Mouse (Mus musculus): ENCODE results near the gene Rara. TPM values are rescaled to one million over a fixed set of nuclear protein-coding genes. Genes with fewer than 3 reads are reported as not detected.

Gene Rara
- polyA plus RNA-seq, 1 experiment, result 18.0 TPM

DNA sequence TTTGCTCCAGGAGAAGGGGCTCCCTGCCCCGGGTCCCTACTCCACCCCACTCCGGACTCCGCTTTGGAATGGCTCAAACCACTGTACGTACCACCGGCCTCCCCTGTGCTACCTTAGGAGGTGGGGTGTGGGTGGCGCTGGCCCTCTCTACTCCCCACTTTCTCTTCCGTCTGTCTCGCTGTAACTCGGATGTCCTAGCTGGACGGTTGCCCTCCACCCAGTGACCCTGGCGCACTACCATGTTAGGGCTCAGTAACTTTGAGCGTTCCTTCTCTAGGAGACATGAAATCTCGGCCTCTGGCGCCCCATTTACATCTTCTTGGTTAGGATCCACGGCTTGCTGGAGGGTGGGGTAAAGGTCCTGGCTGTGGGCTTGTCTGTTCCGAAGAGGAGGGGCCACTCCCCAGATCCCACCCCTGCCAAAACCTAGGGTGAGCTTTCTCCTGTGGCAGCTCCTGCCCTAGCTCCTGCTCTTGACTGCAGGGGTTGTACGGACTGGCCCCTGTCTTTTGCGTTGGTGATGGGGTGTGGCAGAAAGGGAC, 33.5 kb downstream of the Rara start:
- no peaks in the 10 kb centered on the region for H3K27me3 ChIP-seq (replicated peaks; ENCODE audit: control insufficient read depth, insufficient read depth, low read length)
- H3K27ac ChIP-seq (ENCODE audit: insufficient read depth, low read depth, low read length), result peak overlapping the region; percentile 75
- H3K4me3 ChIP-seq (ENCODE audit: insufficient read depth, low read depth, low read length), result peak overlapping the region; percentile 87
- H3K4me1 ChIP-seq (ENCODE audit: control insufficient read depth, insufficient read depth, low read length), result peaks cover 32% of the 10 kb centered on the region
- 20% methylated on average over 18 of the region's 18 CpGs for WGBS
- no peaks in the 10 kb centered on the region for H3K36me3 ChIP-seq (ENCODE audit: control insufficient read depth, insufficient read depth, low read length)
- TF ChIP-seq CTCF (conservative IDR thresholded peaks at IDR 0.05; ENCODE audit: insufficient read depth, insufficient read length, low read depth, low read length) (no peak), POLR2A (IDR thresholded peaks at IDR 0.05; ENCODE audit: low read depth, low read length) (no peak)
- DNase-seq, result peak; percentile 73

DNA sequence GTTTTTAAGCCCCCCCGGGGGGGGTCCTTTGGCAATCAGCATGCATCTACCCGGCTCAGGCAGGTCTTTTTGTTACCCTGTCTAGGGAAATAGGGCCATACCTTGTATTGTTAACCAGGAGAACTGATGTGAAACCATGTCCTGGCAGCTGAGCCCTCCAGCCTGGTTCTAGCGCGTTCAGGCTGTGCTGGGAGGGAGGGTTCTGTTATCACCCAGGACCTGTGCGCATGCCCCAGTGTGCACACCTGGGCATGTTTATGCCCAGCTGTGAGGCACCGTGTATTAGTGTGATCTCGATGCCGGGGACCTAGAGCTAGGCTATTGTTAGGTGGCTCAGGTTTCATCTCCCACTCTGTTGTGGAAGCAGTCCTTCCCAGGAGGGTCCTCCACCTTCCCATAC, 34.1 kb downstream of the Rara start:
- Histone ChIP-seq H3K27me3 (replicated peaks; ENCODE audit: control insufficient read depth, insufficient read depth, low read length) (no peaks in the 10 kb centered on the region), H3K4me3 (ENCODE audit: insufficient read depth, low read depth, low read length) (peak overlapping the region; percentile 87), H3K4me1 (ENCODE audit: control insufficient read depth, insufficient read depth, low read length) (peaks cover 32% of the 10 kb centered on the region), H3K27ac (ENCODE audit: insufficient read depth, low read depth, low read length) (no peak overlapping the region), H3K36me3 (ENCODE audit: control insufficient read depth, insufficient read depth, low read length) (no peaks in the 10 kb centered on the region)
- peak; percentile 19 for DNase-seq
- 25% methylated on average over 8 of the region's 8 CpGs for WGBS
- TF ChIP-seq CTCF (conservative IDR thresholded peaks at IDR 0.05; ENCODE audit: insufficient read depth, insufficient read length, low read depth, low read length) (no peak), POLR2A (IDR thresholded peaks at IDR 0.05; ENCODE audit: low read depth, low read length) (no peak)

DNA sequence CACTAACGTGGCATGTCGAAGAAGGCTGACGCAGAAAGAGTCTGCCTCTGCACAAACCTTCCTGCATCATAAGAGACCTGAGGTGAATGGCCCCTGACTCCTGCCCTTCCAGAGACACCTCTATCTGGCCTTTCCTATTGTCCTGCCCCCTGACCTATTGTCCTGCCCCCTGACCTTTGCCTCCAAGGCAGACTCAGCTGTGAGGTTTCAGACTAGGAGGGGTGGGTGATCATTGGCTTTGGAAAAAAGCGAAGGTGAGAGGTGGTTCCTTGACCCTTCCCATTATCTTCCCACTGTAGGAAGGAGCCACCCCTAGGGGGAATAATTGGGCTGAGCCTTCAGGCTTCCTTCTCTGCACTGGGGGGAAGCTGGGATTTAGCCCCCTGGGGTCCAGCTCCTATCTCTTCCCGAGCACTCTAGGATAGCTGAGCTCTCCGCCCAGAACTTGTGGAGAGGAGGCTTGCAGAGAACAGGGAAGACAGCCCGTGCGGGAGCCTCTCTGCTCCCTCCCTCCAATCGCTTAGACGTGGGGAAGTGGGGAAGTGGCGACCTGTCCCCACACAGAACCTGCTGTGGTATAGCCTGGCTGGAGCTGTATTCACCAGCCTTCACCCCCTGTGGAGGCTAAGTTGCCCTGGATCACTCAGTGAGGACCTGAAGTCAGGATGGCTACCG, 34.9 kb downstream of the Rara start:
- peak overlapping the region; percentile 34 for H3K4me3 ChIP-seq (ENCODE audit: insufficient read depth, low read depth, low read length)
- TF ChIP-seq POLR2A (IDR thresholded peaks at IDR 0.05; ENCODE audit: low read depth, low read length) (no peak), CTCF (conservative IDR thresholded peaks at IDR 0.05; ENCODE audit: insufficient read depth, insufficient read length, low read depth, low read length) (no peak)
- no peaks in the 10 kb centered on the region for H3K27me3 ChIP-seq (replicated peaks; ENCODE audit: control insufficient read depth, insufficient read depth, low read length)
- H3K36me3 ChIP-seq (ENCODE audit: control insufficient read depth, insufficient read depth, low read length), result no peaks in the 10 kb centered on the region
- 44% methylated on average over 12 of the region's 12 CpGs for WGBS
- DNase-seq, result peak; percentile 34
- H3K27ac ChIP-seq (ENCODE audit: insufficient read depth, low read depth, low read length), result peak overlapping the region; percentile 74
- H3K4me1 ChIP-seq (ENCODE audit: control insufficient read depth, insufficient read depth, low read length), result peaks cover 32% of the 10 kb centered on the region

DNA sequence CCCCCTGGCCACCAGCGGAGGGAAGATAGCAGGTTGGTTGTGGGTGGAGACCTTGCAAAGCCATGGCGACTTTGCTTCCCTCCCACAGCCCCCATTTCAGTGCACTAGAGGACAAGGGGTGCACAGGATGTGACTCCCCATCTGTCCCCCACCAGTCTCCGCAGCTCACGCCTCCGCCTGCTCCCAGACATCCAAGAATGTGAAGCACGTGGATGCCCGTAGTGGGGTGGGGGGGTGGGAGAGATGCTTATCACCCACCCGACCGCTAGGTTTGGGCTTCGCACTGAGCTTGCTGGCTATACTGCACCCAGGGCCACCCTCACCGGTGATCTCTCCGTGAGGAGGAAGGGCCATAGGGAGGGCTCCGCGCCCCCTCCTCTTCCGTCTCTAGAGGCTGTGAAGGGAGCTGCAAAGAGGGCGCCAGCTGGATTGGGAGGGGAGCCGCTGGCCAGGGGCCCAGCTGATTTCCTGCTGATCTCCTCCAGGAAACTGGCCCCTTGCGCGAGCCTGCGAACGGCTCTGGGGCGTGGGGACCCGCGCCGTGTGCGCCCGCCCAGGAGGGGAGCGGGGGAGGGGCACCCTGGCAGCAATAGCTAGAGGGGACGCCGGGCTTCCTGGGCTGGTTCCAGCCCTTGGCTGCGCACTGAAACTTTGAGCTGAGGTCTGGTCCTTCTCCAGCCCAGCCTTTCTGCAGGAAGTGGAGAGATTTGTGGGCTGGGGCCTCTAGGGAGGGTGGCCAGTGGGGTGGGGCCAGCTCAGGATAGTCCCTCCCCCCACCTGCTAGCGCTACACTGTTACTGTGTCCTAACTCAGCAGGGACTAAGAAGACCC, 35.8 kb downstream of the Rara start:
- TF ChIP-seq POLR2A (IDR thresholded peaks at IDR 0.05; ENCODE audit: low read depth, low read length) (no peak), CTCF (conservative IDR thresholded peaks at IDR 0.05; ENCODE audit: insufficient read depth, insufficient read length, low read depth, low read length) (no peak)
- Histone ChIP-seq H3K27me3 (replicated peaks; ENCODE audit: control insufficient read depth, insufficient read depth, low read length) (no peaks in the 10 kb centered on the region), H3K36me3 (ENCODE audit: control insufficient read depth, insufficient read depth, low read length) (no peaks in the 10 kb centered on the region), H3K4me1 (ENCODE audit: control insufficient read depth, insufficient read depth, low read length) (peaks cover 32% of the 10 kb centered on the region), H3K27ac (ENCODE audit: insufficient read depth, low read depth, low read length) (peak overlapping the region; percentile 74), H3K4me3 (ENCODE audit: insufficient read depth, low read depth, low read length) (peak overlapping the region; percentile 34)
- DNase-seq, result peak; percentile 95
- WGBS, result 5% methylated on average over 32 of the region's 32 CpGs

DNA sequence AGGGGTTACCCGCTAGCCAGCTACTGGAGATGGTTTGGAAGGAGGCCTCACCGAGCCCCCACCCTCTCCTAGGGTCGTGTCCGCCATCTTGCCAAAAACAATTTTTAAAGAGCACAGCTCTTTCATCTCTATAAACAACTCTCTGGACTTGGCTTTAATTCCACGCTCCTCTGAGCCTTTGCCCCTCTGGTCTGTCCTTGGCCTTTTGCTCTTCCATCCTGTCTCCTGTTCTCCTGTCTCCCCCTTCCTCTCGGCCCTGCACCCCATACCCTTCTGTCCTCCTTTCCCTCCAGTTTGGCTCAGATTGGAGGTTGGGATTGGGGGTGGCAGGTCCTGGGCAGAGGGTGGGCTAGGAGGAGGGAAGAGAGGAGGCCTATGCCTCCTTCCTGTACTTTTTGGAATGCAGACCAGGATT, 36.6 kb downstream of the Rara start:
- H3K27ac ChIP-seq (ENCODE audit: insufficient read depth, low read depth, low read length), result peak overlapping the region; percentile 36; the same call in 1 of the 2 replicates
- H3K4me3 ChIP-seq (ENCODE audit: insufficient read depth, low read depth, low read length), result no peak overlapping the region
- H3K27me3 ChIP-seq (replicated peaks; ENCODE audit: control insufficient read depth, insufficient read depth, low read length), result no peaks in the 10 kb centered on the region
- WGBS, result 33% methylated on average over 6 of the region's 6 CpGs
- H3K36me3 ChIP-seq (ENCODE audit: control insufficient read depth, insufficient read depth, low read length), result no peaks in the 10 kb centered on the region
- TF ChIP-seq CTCF (conservative IDR thresholded peaks at IDR 0.05; ENCODE audit: insufficient read depth, insufficient read length, low read depth, low read length), result no peak
- no peak for TF ChIP-seq POLR2A (IDR thresholded peaks at IDR 0.05; ENCODE audit: low read depth, low read length)
- peak; percentile 10 for DNase-seq
- peaks cover 32% of the 10 kb centered on the region for H3K4me1 ChIP-seq (ENCODE audit: control insufficient read depth, insufficient read depth, low read length)

DNA sequence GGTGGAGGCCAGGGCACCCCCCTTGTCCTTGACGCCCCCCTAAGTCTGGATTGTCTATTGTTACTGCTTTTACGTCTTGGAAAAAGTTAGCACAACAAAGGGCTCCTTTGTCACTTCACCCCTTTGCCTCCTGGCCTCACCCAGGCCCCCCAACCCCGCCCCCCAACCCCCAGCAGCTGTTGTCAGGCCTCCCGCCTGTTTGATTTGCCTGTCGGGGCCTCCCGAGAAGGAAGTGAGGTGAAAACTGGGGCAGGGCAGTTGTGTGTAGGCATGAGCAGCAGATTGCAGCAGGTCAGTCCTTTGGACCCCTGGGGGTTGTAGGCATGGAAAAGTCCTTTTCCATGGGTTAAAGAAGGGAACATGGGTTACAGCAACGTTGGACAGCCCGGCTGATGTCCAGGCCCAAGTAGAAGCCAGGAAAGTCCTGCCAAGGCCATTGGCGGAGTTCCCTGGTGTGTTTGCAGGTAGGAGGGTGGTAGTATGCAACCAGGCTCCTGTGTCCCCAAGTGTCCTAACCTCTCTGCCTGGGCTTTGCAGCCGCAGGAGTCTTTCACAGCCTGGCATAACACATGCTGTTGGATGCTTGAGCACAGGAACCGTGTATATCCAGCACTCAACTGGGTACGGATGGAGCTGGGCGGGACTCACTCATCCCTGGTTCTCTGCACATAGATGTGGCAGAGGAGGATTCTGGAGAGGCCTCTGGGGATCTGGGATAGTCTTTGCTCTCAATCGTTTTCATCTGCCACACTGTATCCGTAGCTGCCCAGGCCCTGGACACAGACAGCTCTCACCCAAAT, 37.2 kb downstream of the Rara start:
- no peak overlapping the region for H3K4me3 ChIP-seq (ENCODE audit: insufficient read depth, low read depth, low read length)
- WGBS, result 42% methylated on average over 15 of the region's 15 CpGs
- peaks cover 34% of the 10 kb centered on the region for H3K4me1 ChIP-seq (ENCODE audit: control insufficient read depth, insufficient read depth, low read length)
- no peaks in the 10 kb centered on the region for H3K36me3 ChIP-seq (ENCODE audit: control insufficient read depth, insufficient read depth, low read length)
- no peaks in the 10 kb centered on the region for H3K27me3 ChIP-seq (replicated peaks; ENCODE audit: control insufficient read depth, insufficient read depth, low read length)
- DNase-seq, result peak; percentile 79
- no peak overlapping the region; the same call in 1 of the 2 replicates for H3K27ac ChIP-seq (ENCODE audit: insufficient read depth, low read depth, low read length)
- TF ChIP-seq CTCF (conservative IDR thresholded peaks at IDR 0.05; ENCODE audit: insufficient read depth, insufficient read length, low read depth, low read length), result no peak
- TF ChIP-seq POLR2A (IDR thresholded peaks at IDR 0.05; ENCODE audit: low read depth, low read length), result no peak

Measured in kidney, adult 2 months (tissue).